Mouse (Mus musculus) naive thymus-derived CD4-positive, alpha-beta T cell, adult 2 months (primary cell): ENCODE data around the gene Hps3.
"Not testable (repeated sequence)": the region's sequence is repeated elsewhere in the genome, so short reads cannot be mapped to it uniquely, and the experiment has no call there.

Experiments
- DNase-seq: peaks from one replicate; pipeline ENCODE4 v3.0.0-alpha.2; 2011; ENCODE audit warnings: low read depth

Hps3 gene

GRCm38 (mm10) chr3:19949401-19949800, 85.7 kb downstream of the Hps3 start:
- not testable (repeated sequence) for DNase-seq

DNA sequence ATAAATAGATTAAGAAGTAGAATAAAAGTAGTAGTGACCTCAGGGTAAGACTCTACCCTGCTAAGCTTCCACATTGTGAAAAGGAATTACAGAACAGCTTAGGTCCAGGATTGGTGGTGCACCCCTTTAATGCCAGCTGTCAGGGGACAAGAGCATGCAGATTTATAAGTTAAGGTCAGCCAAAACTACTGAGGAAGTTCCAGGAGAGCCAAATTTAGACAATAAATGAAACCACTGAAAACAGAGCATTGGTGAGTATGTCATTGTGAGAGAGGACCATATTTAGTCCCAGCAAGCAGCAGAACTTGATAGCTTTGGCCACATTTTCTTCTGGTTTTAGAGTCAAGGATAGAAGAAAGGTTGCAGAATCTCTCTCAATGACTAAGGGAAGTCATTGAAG, 86.6 kb downstream of the Hps3 start:
- DNase-seq: no peak
